Mouse (Mus musculus) adrenal gland, postnatal 10 days (tissue): ENCODE measurements around the gene Antxr2. TPM values are rescaled to one million over a fixed set of nuclear protein-coding genes. Genes with fewer than 3 reads are reported as not detected.
A peak's percentile ranks its signal among the peaks of the same experiment; 100 is the strongest.

Experiments
- DNase-seq: peaks from one replicate; pipeline ENCODE4 v3.0.0; 2021; ENCODE audit warnings: mixed read lengths
- total RNA-seq, 2 experiments: library from RNA; stranded (reverse); gene quantifications; 2 replicates each; pipeline ENCODE4 v1.2.3; 2021

The Antxr2 gene
- total RNA-seq, 2 experiments from 2014 or later = 23.3 to 24.3 TPM

- DNase-seq = no peak
Observed at GRCm38 (mm10) chr5:97995881-97996280, 35.0 kb downstream of the Antxr2 start.

DNA sequence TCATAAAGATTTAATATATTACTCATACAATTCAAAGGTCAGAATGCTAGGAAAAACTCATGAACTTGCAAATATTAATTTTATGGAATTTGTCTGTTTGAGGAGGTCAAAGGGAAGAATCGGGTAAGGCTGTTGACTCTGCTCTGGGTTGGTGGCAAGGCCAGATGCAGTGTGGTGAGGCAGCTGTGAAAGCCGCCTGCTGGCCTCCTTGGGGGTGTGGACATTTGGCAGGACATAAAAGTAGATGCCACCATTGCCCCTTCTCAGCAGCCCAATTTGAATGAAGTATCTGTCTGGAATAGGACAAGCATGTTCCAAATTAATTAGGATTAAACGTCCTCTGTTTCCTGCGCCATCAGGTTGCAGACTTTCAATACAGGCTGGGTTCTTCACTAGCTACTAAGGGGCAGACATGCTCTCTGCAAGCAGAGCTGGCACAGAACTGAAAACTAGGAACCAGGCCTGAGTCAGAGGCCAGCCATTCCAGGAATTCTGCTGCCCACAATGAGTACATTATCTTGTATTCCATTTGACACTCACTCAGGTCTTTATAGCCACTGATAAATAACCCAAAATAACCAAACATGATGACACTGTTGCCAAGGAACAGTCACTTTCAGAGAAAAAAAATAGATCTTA lies 44.1 kb downstream of the Antxr2 start:
- DNase-seq = peak; percentile 6

DNA sequence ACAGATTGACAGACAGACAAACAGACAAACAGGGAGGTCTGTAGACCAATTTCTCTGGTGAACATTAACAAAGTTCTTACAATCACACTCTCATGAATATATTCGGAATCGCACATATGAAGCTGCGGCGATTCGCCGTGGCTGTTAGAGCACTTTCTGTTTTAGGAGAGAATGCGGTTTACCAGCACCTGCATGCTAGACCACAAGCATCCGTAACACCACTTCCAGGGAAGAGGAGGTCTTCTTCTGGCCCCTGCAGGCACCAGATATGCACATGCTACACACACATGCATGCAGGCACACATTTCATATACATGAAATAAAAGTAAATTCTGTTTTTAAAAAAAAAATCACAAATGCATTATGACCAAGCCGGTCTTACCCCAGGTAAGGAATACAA lies 47.5 kb downstream of the Antxr2 start:
- DNase-seq = no peak

DNA sequence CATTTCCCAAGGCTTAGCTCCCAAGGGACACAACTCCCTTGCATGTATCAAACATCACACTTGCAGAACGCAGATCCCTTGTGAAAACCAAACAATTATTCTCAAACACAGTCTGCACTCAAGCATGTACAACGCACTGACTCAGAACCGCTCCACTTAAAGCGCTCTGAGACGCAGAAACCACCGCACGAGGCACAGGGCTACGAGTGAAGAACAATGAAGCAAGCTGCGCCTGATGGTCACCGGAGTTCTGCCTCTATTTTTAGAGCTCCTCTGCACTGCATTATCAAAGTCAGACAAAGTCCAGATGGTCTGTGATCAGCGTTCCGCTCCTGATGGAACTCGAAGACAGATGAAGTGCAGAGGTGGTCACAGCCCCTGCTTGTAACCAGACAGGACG lies 50.4 kb downstream of the Antxr2 start:
- peak; percentile 4 for DNase-seq

GRCm38 (mm10) chr5:97973293-97973692 lies 57.5 kb downstream of the Antxr2 start:
- no peak for DNase-seq

DNA sequence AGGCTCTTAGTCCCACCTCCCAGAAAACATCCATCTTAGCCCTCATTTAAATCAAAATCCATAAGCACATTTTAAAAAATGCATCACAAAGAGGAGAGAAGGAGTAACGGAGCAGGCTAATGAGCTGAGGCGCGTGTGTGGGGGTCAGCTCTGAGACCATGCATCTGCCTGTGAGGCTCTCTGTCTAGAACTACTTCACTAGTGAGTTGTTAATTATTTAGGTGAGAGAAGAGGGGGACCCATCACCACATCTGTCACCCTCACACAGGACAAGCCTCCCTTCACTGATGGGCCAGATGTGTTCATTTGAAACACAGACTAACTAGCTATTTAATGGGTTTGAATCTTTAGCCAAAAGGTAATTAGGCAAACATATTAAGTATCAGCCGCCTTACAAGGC lies 58.8 kb downstream of the Antxr2 start:
- no peak for DNase-seq

- peak; percentile 7 for DNase-seq
Observed at GRCm38 (mm10) chr5:97971236-97971635, 59.6 kb downstream of the Antxr2 start.

DNA sequence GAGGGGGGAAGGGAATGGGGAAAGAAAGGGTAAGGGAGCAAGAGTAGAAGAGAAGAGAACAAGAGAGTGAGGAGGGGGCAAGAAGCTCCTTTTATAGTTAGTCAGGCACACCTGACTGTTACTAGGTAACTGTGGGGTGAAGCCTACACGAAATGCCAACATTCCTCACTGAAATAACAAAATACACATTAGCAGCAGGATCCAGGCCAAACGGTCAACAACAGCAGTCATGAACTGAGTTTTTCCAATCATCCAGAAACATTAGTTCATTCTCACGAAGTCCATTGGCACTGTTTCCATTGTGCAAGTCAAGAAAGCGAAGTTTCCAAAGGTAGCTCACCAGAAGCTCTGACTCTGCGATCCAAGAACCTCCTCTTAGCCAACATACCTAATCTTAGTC lies 63.8 kb downstream of the Antxr2 start:
- DNase-seq = peak; percentile 3

DNA sequence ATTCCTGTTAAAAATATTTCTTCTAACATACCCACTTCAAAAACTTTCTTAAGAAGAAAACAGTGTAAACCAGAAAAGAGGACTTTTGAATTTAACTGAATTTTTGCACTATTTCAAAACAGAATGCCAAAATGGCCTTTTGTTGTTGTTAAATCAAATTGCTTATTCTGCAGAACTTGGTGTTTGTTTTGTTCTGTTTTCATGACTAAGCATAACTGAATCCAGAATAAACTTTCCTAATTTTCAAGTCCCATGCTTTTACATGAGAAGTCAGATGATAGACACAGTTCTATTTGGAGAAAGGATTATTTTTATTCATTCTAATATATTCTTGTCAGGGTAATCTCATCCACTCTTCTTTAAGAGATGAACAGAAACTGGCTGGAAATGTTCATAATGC lies 64.7 kb downstream of the Antxr2 start:
- DNase-seq = no peak

DNA sequence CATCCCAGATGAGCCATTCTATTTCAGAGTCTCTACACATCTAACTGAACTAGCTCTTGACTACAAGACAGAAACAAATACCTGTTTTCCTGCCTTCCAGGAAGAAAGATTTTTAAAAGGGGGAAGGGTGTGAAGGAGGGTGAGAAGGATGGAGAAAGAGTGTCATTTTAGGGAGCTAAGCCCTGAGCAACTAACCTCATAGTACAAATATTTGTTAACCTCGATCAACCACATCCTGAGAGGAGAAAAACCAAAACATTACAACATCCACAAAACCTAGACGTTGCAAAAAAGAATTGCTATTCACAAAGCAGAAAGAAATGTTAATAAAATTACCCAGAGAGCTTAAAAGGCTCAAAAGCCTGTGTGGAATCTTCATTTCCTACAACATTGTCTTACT lies 66.4 kb downstream of the Antxr2 start:
- no peak for DNase-seq

GRCm38 (mm10) chr5:97962512-97962911 lies 68.3 kb downstream of the Antxr2 start:
- no peak for DNase-seq

DNA sequence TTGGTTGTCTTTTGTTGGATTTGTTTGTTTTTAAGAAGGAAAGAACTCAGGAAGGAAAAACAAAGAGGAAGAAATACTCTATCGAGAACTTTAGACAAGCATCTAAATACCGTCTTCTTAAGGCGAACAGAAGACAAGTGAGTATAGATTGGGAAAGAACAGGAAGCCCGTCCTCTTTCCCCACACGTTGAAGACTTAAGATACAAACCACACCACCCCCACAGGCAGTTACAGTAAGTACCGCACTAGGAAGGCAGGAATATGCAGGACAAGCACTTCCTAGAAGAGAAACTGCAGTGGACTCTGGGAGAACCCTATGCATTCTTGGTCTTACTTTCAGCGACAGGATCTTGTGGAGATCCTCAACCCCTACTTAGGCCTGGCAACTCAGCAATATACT lies 69.1 kb downstream of the Antxr2 start:
- DNase-seq = no peak

DNA sequence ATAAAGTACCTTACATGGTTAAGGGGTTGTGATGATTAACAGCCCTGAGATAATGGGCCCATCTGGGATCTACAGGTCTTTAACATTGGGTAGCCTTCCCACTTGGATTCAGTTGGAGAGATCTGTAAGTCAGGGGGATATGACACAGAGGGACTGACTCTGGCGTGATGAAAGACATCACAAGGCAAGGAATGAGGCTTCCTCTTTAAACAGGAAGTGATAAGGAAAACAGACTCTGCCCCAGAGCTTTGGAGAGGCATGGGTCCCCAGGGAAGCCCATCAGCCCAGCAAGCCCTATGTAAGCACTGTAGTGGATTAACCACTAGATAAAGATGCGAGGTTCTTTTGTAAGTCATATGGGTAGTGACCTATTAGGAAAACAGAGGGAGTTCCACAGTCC lies 71.2 kb downstream of the Antxr2 start:
- DNase-seq = no peak

GRCm38 (mm10) chr5:97959010-97959409 lies 71.8 kb downstream of the Antxr2 start:
- DNase-seq = no peak

GRCm38 (mm10) chr5:97957501-97957900 lies 73.3 kb downstream of the Antxr2 start:
- DNase-seq = no peak

DNA sequence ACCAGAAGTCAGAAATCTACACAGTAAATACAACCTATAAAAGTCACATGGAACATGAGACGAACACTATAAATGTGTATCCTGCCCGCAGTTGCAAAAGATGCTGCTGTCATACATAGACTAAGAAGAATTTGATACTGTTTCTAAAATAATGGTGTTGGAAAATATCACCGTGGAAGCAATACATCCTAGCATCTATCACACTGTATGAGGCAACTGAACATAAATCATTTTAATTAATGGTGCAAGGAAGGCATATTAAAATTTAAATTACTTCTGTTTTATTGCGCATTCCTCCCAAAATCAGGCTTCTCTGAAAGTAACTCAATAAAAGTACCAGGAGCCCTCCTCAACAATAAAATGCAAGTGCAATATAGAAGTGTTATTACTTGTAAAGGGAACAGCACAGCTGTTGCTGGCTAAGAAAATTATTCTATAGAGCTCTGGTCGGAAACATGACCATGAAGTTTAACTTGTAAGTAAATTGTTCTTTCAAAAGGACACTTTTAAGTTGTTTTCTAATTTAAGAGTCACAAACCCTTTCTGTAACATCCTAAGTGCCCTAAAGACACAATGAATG lies 76.6 kb downstream of the Antxr2 start:
- no peak for DNase-seq

- DNase-seq = no peak
Observed at GRCm38 (mm10) chr5:97953241-97953920, 77.5 kb downstream of the Antxr2 start.

DNA sequence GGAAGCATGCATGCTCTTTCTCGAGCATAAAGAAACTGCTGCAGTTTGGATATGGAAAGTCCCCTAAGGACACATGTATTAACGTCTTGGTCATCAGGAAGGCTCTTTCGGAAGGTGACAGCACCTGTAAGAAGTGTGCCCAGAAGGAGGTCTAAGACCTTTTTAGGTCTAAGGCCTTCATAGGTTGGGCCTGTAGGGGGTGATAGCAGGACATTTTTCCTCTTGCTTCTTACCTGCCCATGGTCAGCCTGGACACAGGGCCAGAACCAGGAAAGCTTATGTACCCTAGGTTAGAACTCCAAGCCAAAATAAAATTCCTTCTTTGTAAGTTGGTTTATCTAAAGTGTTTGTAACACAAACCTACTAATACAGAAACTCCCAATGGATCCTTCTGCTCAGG lies 83.6 kb downstream of the Antxr2 start:
- DNase-seq = no peak

DNA sequence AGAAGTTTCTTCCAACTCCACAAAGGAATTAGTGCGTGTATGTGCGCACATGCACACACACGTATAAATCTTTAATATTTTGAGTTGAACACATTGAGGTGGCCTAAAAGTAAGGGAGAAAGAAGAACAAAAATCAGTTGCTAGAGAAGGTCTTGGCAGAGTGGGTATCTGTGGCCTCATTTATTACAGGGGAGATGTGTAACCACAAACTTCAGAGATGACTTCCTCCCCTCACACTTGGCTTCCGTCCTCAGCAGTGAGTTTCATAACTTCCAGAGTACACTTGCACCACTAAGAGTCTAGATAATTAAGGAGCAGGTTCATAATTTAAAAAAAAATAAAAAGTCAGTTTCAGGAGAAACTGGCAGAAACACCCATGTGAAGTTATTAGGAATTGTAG lies 84.6 kb downstream of the Antxr2 start:
- DNase-seq = no peak

DNA sequence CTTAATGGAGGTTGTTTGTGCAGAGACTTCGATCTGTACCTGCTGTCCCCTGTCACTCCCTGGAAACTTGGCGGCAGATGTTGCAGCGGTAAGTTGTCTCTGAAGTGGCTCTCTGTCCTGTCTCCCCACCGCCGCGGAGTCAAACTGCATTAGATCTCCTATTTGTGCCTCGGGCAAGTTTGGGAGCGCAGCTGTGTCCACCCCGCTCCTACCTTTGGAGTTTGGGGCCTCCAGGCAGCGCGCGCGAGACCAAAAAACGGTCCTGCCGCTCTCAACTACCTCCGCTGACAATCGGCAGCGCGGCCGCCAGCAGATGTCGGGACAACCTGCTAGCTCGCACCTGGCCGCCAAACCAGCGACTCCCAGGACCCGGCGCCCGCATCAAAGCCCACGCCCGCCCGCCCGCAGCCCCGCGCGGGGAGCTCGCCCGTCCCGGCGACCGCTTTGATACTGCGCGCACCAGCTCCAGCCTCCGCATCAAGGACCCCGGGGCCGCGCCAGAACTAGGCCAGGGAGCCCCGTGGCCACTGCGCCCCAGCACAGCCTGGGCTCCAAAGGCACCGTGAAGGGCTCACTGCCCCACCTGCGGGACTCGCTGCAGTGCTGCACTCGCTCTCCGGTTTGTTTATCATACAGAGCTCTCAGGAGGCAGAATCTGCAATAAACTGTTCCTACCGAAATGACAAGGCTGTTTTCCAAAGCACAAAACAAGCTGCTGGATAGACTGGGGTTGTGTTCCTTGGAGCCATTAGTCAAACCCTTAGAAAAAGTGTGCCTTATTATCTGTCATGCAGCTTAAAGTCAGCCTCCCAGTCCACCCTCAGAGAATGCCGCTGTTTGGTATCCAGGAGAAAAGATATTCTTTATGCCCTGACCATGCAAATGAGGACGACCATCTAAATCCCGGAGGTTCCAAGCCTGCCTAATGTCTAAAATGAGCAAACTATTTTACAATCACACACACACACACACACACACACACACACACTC lies 95.4 kb downstream of the Antxr2 start:
- DNase-seq = peak; percentile 49

DNA sequence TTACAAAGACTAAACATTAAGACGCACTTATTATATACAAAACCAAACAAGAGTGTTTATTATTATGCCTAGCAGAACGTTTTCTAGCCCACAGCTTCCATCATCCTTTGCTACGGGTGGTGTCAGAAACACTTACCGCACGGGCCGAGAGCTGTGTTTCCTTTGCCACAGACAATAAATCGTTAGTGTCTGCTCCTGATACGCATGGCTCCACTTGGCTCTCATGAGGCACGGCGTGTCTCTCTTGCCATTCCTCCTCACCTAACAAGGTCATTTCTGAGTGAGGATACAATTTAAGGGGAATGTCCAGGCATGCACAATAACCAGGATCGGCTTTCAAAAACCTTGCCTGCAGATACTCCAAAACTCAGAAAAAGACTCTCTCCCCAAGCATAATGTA lies 113.2 kb downstream of the Antxr2 start:
- DNase-seq = no peak

GRCm38 (mm10) chr5:97914890-97915289 lies 116.0 kb downstream of the Antxr2 start:
- DNase-seq = peak; percentile 11

GRCm38 (mm10) chr5:97913901-97914300 lies 116.9 kb downstream of the Antxr2 start:
- no peak for DNase-seq
